Mouse (Mus musculus): ENCODE data around the gene Hacl1.
"Not testable (repeated sequence)": the region's sequence is repeated elsewhere in the genome, so short reads cannot be mapped to it uniquely, and the experiment has no call there.

Hacl1 gene

DNA sequence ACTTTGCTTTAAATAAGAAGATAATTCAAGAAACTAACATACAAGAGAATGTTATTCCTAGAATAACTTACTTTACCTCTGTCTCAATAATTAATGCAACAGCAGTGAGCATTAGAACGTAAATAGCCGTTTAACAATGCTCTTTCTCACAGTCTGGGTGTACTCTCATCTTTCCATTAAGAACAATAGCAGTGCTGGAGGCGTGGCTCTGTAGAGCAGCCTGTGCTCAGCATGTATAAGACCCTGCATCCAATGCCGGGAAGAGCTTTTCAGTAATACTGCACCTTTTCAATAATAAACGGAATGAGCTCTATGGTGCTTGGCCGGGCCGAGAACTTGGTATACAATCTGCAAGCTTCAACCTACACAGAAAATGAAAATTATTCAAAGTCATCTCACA is 10.4 kb downstream of the Hacl1 start:
- no peak for DNase-seq

DNA sequence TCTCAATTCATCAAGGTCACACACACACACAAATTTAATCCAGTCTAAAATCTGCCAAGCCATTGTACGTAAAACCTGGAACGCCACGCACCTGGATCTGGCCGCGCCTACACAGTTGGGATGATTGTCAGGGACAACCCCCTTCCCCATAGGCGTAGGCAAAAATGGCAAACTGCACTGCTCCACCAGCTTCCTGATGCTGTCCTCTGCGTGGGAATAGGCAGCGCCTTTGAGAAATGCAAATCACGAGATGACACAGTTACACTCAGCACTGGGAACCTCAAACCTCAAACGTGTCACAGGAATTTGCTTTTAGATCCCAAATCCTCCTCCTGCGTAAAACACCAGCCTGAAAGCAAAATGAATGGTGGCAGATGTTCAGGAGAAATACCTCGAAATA is 18.3 kb downstream of the Hacl1 start:
- no peak for DNase-seq

- DNase-seq = no peak
Measured at GRCm38 (mm10) chr14:31620591-31621223, 20.4 kb downstream of the Hacl1 start.

GRCm38 (mm10) chr14:31617997-31618396 is 23.1 kb downstream of the Hacl1 start:
- no peak for DNase-seq

DNA sequence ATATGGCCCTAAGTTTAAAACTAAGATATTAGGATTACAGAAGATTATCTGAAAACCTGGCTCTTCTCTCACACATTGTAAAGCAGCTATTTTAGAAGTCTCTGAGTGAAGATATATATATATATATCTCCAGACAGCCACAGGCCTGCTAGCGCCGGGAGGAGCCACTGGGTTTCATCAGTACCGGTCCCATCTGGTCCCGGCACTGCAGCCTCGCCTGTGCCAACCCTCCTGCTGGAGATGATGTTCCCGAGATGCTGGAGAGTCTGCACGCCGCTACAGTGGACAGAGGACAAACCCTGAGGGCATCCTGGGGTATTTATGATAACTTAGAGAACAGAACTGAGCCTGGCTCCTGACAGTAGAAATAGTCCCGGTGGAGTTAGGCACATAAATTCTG is 23.9 kb downstream of the Hacl1 start:
- no peak for DNase-seq

- DNase-seq = no peak
Measured at GRCm38 (mm10) chr14:31613671-31614070, 27.4 kb downstream of the Hacl1 start.

GRCm38 (mm10) chr14:31611986-31612385 is 29.1 kb downstream of the Hacl1 start:
- peak; percentile 17 for DNase-seq

DNA sequence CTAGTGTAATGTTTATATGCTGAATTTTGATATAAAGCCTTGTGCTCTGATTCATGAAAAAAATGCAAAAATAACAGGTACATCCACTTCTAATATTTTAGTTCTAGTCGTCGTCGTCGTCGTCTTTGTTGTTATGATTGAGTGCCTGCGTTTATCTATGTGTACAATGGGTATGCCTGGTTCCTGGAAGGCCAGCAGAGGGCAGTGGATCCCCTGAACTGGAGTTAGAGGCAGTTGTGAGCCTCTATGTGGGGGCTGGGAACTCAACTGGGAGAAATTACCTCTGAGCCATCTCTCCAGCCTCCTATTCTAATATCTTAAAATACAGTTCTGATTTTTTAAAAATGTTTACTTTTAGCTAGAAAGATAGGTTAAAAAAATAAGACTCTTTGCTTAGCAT is 35.6 kb downstream of the Hacl1 start:
- DNase-seq = no peak

- peak; percentile 45 for DNase-seq
Measured at GRCm38 (mm10) chr14:31604916-31605315, 36.2 kb downstream of the Hacl1 start.

- DNase-seq = not testable (repeated sequence)
Measured at GRCm38 (mm10) chr14:31602616-31602979, 38.5 kb downstream of the Hacl1 start.

- DNase-seq = no peak
Measured at GRCm38 (mm10) chr14:31601908-31602615, 39.0 kb downstream of the Hacl1 start.

GRCm38 (mm10) chr14:31597446-31597845 is 43.6 kb downstream of the Hacl1 start:
- DNase-seq = no peak

DNA sequence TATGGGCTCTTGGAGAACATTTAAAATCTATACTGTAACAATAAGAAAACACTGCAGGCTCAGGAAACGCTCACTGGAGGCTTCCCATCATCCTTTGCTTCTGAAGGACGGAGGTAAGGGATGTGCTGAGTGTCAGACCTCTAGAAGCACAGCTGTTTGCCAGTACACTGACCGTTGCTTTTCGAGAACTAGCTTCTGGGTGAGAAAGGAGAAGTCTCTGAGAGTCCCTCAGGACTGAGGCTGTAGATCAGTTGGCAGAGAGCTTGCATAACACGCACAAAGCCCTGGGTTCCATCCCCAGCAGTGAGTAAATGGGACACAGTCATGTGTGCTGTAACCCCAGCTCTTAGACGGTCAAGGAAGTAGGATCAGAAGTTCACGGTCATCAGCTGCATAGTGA is 44.7 kb downstream of the Hacl1 start:
- no peak for DNase-seq

GRCm38 (mm10) chr14:31594693-31595092 is 46.4 kb downstream of the Hacl1 start:
- DNase-seq = peak; percentile 60

DNA sequence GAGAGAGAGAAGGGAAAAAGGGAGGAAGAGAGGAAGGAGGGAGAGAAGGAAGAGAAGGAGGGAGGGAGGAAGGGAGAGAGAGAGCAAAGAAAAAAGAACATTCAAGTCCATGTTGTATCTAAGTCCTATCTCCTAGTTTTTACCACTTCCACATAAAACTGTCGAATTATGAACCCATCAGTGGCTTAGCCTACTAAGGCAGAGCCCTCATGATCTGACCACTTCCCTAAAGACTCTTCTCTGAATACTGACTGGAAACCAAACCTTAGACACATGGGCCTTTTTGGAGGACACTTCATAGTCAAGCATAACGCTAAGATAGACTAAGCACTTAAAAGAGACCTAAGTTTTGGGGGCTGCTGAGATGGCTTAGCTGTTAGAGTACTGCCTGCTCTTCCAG is 48.0 kb downstream of the Hacl1 start:
- no peak for DNase-seq

GRCm38 (mm10) chr14:31591243-31591642 is 49.8 kb downstream of the Hacl1 start, which contains the start of gene Colq:
Gene Colq (minus strand): TSS chr14:31591343.
- DNase-seq = no peak

DNA sequence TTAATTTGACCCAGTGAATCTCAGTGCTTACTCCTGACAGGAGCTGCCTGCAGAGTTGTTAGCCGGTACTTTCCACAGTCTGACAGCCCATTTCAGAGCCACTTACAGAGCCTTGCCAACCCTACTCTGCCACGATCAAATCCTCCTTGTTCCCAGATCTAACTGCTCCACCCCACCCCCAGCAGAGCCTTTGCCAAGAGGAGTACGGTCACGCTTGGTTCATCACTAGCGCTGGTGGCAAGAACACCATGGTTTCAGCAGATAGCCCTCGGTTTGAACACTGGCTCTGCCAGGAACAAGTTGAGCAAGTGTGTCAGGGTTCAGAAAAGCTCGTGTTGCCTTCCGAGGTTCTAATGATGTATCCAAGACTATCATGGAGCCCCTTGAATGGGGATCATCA is 54.6 kb downstream of the Hacl1 start:
- peak; percentile 19 for DNase-seq

DNA sequence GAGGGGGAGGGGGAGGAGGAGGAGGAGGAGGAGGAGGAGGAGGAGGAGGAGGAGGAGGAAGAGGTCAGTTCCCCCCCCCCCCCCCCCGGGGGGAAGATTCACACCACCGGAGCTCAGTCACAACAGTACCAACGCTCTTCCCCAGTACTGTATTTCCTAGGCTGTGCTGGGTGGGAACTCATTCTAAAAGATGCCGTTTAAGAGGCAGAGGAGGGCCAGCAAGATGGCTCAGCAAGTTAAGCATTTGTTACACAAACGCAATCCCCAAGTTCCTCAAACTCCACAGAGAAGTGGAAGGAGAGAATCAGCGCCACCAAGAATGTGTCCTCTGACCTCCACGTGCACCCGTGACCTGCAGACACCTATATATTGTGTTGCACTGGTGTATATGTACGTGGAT is 58.0 kb downstream of the Hacl1 start:
- no peak for DNase-seq

GRCm38 (mm10) chr14:31577966-31578735 is 62.9 kb downstream of the Hacl1 start:
- no peak for DNase-seq

GRCm38 (mm10) chr14:31576846-31577697 is 64.0 kb downstream of the Hacl1 start:
- no peak for DNase-seq

DNA sequence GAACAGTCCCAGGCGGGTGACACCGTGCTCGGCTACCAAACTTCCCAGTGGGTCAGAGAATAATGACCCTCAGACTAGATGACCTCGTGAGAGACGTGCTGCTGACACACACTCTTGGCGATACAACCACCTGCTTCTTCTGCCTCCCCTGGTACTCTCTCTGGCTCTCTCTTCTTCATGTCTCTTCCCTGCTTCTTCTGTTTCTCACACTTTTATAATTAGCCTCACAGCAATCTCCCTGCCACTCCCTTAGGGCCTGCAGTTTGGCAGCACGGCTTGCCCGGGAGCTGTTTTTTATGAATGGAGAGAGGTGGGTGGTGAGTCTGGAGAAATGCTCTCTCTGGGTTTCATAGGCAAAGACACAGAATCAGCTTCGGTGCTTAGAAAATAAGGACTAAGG is 65.2 kb downstream of the Hacl1 start:
- no peak for DNase-seq

GRCm38 (mm10) chr14:31574903-31575665 is 66.0 kb downstream of the Hacl1 start:
- no peak for DNase-seq
